8 mouse cellular contexts compared by ENCODE assay signal in genomic region chr6:13677141-13677761, GRCm38 (mm10). TPM values are rescaled to one million over a fixed set of nuclear protein-coding genes. Genes with fewer than 3 reads are reported as not detected.
DNase-seq lines count a peak whose midpoint lies in the region; ATAC-seq and TF ChIP-seq lines count a peak whose summit lies in the region.

No protein-coding gene starts in this region.

- no peaks in the 10 kb centered on the region for H3K9me3 ChIP-seq in forebrain, embryonic 15.5 days
- H3K9me3 ChIP-seq in hindbrain, embryonic 10.5 days, result no peaks in the 10 kb centered on the region

- no peaks in the 10 kb centered on the region for H3K4me1 ChIP-seq in kidney, adult 2 months (ENCODE audit: control insufficient read depth, insufficient read depth, low read length)
- H3K4me1 ChIP-seq in forebrain, embryonic 15.5 days, result peaks cover 23% of the 10 kb centered on the region
- peaks cover 22% of the 10 kb centered on the region for H3K4me1 ChIP-seq in hindbrain, embryonic 10.5 days (replicated peaks)

- intact Hi-C loops in left cerebral cortex, postnatal 10 days (cut with DNase I), result loop anchor here (2.0 to 5.0 kb wide), 2 partner anchors 70 to 155 kb away; no protein-coding TSS in a partner anchor

- no peaks in the 10 kb centered on the region for H3K36me3 ChIP-seq in kidney, adult 2 months (ENCODE audit: control insufficient read depth, insufficient read depth, low read length)
- H3K36me3 ChIP-seq in forebrain, embryonic 15.5 days, result no peaks in the 10 kb centered on the region
- H3K36me3 ChIP-seq in hindbrain, embryonic 10.5 days, result 0 out of 2 replicates have a peak, but pooled peaks cover 4% of the 10 kb centered on the region

- no peak for TF ChIP-seq POLR2A in kidney, adult 2 months (IDR thresholded peaks at IDR 0.05; ENCODE audit: low read depth, low read length)

- peak overlapping the region; percentile 98 for H3K9ac ChIP-seq in forebrain, embryonic 15.5 days (replicated peaks)

- no peaks in the 10 kb centered on the region for H3K27me3 ChIP-seq in kidney, adult 2 months (replicated peaks; ENCODE audit: control insufficient read depth, insufficient read depth, low read length)
- no peaks in the 10 kb centered on the region for H3K27me3 ChIP-seq in forebrain, embryonic 15.5 days
- no peaks in the 10 kb centered on the region for H3K27me3 ChIP-seq in hindbrain, embryonic 10.5 days (ENCODE audit: insufficient read depth, poor library complexity, severe bottlenecking)

- ATAC-seq in forebrain, embryonic 15.5 days (replicated peaks), result peak; percentile 72
- ATAC-seq in megakaryocyte-erythroid progenitor cell, adult 5-6 weeks (replicated peaks; ENCODE audit: low FRiP score, low TSS enrichment, poor library complexity, severe bottlenecking), result peak; percentile 46

- peak; percentile 64 for DNase-seq in kidney, adult 2 months
- DNase-seq in kidney, postnatal 14 days, result no peak
- DNase-seq in cerebellum, adult 11-12 months, result peak; percentile 73
- DNase-seq in hindbrain, embryonic 10.5 days (ENCODE audit: low spot score), result no peak
- DNase-seq in left cerebral cortex, postnatal 10 days (ENCODE audit: extremely low spot score in 1 of 2, low spot score in 2 of 2), result peak; percentile 42 to 65
- DNase-seq in spleen, adult 18-20 months, result peak; percentile 42 to 51

- peak overlapping the region; percentile 83 for H3K4me2 ChIP-seq in forebrain, embryonic 15.5 days (replicated peaks)

- TF ChIP-seq CTCF in kidney, adult 2 months (conservative IDR thresholded peaks at IDR 0.05; ENCODE audit: insufficient read depth, insufficient read length, low read depth, low read length), result no peak

- peak overlapping the region; percentile 69 for H3K27ac ChIP-seq in kidney, adult 2 months (ENCODE audit: insufficient read depth, low read depth, low read length)
- H3K27ac ChIP-seq in forebrain, embryonic 15.5 days (replicated peaks), result peak overlapping the region; percentile 96
- peak overlapping the region; percentile 96 for H3K27ac ChIP-seq in hindbrain, embryonic 10.5 days

- under 1% methylated on average over 43 of the region's 43 CpGs for WGBS in kidney, adult 2 months
- WGBS in forebrain, embryonic 15.5 days, result under 1% methylated on average over 38 of the region's 43 CpGs
- under 1% methylated on average over 43 of the region's 43 CpGs for WGBS in hindbrain, embryonic 10.5 days

- peak overlapping the region; percentile 89 for H3K4me3 ChIP-seq in kidney, adult 2 months (ENCODE audit: insufficient read depth, low read depth, low read length)
- H3K4me3 ChIP-seq in forebrain, embryonic 15.5 days, result peak overlapping the region; percentile 96
- H3K4me3 ChIP-seq in hindbrain, embryonic 10.5 days, result peak overlapping the region; percentile 89

RNA-seq across cellular contexts. Expression of gene Bmt2, which starts 0.5 kb away (rescaled TPM):
- 2.8 and 3.5 TPM in 2 replicates for polyA plus RNA-seq in kidney, adult 2 months (2012; rRNA removed)
- 26.3 and 29.3 TPM in 2 replicates for polyA plus RNA-seq in forebrain, embryonic 15.5 days (2015; fragmentation: Nextera tagmentation; extraction: Ambion mirVana)
- polyA plus RNA-seq in hindbrain, embryonic 10.5 days (2016; fragmentation: Nextera tagmentation; extraction: Ambion mirVana), result 18.4 and 19.8 TPM in 2 replicates
- 10 to 100 TPM; 24.1 to 25.3 TPM for total RNA-seq in left cerebral cortex, postnatal 10 days (2021)
- 3.5 and 5.4 TPM in 2 replicates for total RNA-seq in megakaryocyte-erythroid progenitor cell, adult 5-6 weeks (2014; fragmentation: Nextera tagmentation)
- 3.4 and 7.8 TPM in 2 replicates for total RNA-seq in megakaryocyte-erythroid progenitor cell, adult 5-6 weeks (2017)

Comparison
In these comparisons a context has a peak if more than half of its experiments do, and no peak if none do; other contexts are left out.
1. DNase-seq: peak in kidney, adult 2 months (single experiment), cerebellum, adult 11-12 months (single experiment), left cerebral cortex, postnatal 10 days (2 of 2) and spleen, adult 18-20 months (2 of 2); none in kidney, postnatal 14 days (single experiment) and hindbrain, embryonic 10.5 days (single experiment).
2. Peak in every context shown above with its lines, with median percentiles within 50 percentile points of each other: H3K27ac ChIP-seq and H3K4me3 ChIP-seq.